Mouse (Mus musculus) kidney, adult 8-10 months (tissue): ENCODE data around the gene Ninj1.
A peak's percentile ranks its signal among the peaks of the same experiment; 100 is the strongest.

Source experiments
- DNase-seq, 2 experiments: peaks; one replicate each; pipeline ENCODE4 v3.0.0; 2022

The Ninj1 gene

DNA sequence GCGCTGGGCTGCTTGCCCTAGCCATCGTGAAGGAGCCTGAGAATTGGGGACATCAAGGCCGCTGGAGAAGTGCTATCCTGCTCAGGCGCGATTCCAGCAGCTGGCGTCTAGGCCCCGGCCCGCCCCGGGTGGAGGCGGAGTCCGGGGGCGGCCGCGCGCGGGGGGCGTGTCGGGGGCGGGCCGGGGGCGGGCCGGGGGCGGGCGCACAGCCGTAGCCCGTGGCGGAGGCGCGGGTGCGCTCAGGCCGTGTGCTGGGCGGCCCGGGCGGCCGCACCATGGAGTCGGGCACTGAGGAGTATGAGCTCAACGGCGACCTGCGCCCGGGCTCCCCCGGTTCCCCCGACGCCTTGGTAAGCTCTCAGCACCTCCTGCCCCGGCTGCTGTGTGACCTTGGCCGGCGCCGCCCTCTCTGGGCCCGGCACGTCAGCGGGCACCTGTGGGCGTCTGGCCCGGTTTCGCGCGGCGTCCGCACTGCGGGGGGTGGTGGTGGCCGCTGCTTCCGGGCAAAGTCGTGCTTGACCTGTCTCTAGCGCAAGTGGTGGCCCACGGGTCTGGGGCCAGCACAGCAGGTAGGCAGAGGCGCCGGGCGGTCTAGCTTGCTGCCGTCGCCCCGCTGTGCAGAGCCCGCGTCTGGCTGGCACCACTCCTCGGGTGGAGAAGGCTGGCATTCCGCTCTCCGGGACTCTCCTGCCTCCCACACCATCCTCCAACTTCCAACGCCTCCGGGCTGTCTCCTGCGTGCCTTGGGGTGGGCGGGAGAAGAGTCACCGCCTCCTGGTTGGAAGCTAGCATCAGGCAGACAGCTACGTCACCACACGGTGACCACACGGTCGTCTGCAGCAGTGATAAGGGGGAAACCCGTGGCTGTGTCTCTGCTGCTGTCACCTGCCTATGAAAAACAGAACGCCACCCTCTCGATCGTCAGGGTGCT is at the start of gene Ninj1:
TSS of gene Ninj1 (plus strand) at position 198 of the 931 bp plus-strand sequence.
- DNase-seq = peak; percentile 76 to 81

DNA sequence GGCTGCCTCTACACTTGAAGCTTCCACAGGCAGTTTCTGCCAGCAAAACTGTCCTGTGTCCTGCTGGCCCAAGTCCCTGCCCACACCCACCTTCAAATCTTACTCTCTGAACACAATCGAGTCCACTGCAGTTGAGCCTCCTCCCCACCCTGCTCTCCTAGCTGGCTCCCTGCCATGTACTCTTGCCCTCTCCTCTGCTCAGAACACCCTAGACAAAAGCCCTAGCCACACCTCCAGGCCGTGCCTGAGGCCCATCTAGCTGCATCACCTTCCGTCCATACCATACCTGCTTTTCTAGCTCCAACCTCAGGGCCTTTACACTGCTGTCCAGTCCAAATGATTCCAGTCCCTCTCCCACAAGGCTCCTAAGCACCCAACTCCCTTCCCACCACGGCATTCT is 46.7 kb upstream of the Ninj1 start:
- peak; percentile 53 to 57 for DNase-seq

DNA sequence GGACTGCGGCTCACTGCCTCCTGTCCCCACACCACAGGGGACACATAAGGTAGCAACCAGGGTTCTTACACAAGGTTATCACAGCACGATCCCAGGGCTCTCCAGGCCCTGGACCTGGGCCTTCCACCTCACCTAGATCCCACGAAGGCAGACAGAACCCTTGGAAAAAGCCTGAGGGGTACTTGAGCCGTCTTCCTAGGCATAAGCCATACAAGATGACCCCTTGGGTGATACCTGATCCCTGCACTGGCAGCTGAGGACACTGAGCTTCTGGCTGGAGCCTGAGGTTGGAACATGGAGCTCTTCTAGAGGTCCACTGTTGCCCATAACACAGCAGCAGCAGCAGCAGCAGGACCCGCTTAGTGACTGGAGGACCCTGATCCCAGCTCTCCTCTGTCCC is 44.9 kb upstream of the Ninj1 start:
- no peak for DNase-seq

DNA sequence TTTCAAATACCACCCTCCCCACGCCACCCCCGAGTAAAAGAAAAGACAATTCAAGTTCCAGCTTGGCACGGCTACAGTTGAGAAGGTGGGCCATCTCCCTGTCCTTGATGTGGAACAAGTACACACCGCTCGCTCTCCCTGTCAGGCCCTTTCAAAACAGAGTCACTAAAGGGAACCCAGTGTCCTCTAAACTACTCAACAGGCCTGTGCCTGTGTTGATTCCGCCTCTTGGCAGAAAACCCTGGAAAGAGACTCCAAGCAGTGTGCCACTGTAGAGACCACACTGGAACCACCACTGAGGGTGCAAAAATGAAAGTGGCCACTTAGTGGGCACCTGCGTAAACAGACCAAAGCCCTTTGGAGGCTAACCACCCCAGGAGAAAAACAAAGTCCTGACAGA is 44.0 kb upstream of the Ninj1 start:
- no peak for DNase-seq

GRCm38 (mm10) chr13:49144451-49144850 is 42.8 kb upstream of the Ninj1 start:
- no peak for DNase-seq

DNA sequence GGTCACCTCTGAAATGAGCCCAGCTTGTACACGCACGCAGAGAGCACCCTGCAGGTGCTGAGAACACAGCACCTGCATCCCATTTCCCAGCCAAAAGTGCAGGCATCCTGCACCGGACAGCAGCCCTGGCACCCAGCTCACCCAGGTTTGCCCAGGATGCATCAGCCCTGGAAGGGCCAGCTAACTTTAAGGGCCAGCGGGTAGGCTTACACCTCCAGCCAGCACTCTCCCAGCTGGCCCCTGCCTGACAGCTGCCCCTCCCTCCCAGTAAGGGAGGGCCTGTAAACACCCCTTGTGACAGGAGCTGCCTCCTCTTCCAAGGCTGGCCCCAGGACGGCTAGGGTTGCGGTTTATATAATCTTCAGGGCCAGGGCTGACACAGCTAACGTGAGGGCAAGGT is 41.9 kb upstream of the Ninj1 start:
- DNase-seq = no peak

DNA sequence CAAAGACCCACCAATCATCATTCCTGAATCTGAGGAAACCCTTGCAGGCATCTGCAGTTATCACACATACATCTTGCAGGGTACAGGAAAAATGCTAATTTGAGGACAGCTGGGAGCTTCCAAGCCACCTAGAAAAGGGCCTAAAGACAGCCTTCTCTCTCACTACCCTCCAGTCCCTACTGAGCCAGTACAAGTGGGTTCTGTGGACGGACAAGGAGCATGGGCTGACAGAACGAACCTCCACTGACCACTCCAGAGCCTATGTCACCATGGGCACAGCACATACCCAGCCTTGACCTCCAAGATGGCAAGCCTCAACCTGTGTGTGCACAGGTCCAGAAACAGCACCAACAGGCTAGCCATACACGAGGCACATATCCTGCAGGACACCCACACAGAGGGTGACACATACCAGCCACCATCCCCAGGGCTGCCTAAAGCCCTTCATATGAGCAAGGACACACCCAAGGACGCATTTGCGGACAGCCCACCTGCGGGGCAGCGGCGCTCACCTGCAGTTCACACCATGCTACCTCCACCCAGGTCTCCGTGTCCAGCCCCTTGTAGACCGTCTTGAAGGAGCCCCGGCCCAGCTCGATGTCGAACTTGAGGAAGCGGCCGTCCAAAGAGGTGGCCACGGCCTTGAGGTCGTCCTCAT is 41.1 kb upstream of the Ninj1 start:
- no peak for DNase-seq

DNA sequence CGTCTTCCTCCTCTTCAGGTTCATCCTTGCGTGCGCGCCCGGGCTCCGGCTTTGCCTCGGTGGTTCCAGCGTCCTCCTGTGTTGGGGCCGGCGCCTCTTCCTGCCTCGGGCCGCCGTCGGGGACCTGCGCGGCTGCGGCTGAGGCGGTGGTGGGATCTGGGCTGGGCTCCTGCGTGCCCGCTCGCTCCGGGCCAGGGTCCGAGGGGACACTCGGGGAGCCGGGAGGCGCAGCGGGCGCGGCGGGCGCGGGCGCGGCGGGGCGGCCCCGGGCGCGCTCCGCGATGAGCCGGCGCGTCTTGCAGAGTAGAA is 40.6 kb upstream of the Ninj1 start:
- DNase-seq = no peak

GRCm38 (mm10) chr13:49147007-49147857 is 40.1 kb upstream of the Ninj1 start:
- DNase-seq = peak in 1 of 2 experiments; percentile 17

DNA sequence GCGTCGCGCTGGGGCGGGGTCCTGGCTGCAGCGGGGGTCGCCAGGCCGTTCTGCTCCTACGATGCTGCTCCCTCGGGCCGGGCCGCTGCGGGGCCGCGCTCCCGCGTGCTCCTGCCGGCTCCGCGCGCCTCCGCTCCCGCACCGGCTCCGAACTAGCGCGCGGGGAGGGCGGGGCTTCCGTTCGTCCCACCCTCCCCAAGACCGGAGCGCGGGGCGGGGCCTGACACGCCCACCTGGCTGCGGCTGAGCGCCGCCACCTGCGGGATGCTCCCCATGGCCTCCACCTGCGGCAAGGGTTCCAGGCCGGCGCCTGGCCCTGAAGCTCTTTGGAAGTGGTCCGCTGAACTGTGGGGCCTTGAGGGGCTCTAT is 39.4 kb upstream of the Ninj1 start, which contains the start of gene Wnk2:
TSS of gene Wnk2 (minus strand) at position 157 of the 369 bp plus-strand sequence.
- DNase-seq = peak; percentile 51 to 65

DNA sequence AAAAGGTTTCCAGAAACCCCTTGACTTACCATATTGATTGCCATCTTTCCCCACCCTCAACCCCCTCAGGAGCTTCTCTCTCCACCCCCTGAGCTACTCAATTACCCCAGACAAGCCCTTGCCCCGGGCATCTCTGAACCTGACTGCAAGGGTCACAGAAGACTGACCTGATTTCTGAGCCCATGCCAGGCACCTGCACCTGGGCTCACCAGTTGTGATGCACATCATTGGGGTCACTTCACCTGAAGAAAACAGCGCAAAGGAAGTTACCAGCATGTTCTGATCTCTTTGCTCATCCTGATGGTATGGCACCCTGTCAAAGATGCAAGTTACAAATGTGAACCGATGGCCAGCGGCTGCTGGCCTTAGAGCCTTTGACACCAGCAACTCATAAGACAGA is 38.6 kb upstream of the Ninj1 start:
- no peak for DNase-seq

- DNase-seq = peak in 1 of 2 experiments; percentile 16
Observed at GRCm38 (mm10) chr13:49154028-49154427, 33.3 kb upstream of the Ninj1 start.

- peak; percentile 45 to 49 for DNase-seq
Observed at GRCm38 (mm10) chr13:49154621-49155020, 32.7 kb upstream of the Ninj1 start.

DNA sequence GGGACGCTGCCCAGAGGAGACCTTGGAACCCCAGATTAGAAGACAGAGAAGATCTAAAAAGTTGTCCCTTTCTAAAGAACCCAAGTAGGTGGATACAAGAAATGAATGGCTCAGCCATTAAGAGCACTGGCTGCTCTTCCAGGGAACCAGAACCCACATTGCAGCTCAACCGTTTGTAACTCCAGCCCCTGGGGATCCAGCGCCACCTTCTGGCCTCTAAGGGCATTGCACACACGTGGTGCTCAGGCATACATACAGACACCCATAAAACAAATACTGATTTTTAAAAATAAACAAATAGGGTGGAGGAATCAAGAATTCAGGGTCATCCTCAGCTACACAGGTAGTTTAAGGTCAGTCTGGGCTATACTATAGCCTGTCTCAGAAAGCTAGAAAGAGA is 30.6 kb upstream of the Ninj1 start:
- DNase-seq = no peak

- peak; percentile 40 to 43 for DNase-seq
Observed at GRCm38 (mm10) chr13:49158040-49158713, 29.1 kb upstream of the Ninj1 start.

DNA sequence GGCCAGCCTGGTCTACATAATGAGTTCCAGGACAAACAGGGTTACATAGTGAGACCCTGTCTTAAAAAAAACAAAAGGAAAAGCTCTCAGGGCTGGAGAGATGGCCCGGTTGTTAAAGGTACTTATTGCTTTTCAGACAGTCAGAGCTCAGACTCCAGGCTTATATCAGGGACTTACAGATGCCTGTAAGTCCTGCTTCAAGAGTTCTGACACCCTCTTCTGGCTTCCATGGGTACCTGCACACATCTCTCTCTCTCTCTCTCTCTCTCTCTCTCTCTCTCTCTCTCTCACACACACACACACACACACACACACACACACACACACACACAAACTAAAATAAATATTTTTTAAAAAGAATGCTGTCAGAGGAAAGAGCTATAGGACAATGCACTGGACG is 26.0 kb upstream of the Ninj1 start:
- DNase-seq = no peak

GRCm38 (mm10) chr13:49162722-49163121 is 24.6 kb upstream of the Ninj1 start:
- DNase-seq = no peak

DNA sequence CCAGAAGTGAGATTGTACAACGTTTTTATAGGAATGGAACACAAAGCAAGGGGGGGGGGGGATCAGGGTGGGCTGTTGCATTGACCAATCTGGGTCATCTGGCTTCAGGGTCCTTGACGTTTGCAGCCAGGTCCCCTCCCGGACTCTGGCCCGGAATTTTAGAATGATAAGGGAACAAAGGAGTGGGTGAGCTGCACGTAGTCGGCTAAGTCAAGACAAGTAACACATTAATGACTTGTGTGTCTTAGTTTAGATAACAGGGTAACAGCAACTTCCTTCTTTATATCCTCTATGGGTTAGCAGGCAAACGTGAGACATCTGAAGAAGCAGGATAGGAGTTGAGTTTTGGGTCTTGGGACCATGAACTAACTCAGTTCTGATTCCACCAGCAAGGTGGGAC is 23.6 kb upstream of the Ninj1 start:
- DNase-seq = no peak

GRCm38 (mm10) chr13:49167081-49167480 is 20.2 kb upstream of the Ninj1 start:
- no peak for DNase-seq

GRCm38 (mm10) chr13:49169448-49170207 is 17.7 kb upstream of the Ninj1 start:
- peak; percentile 93 to 98 for DNase-seq

- DNase-seq = no peak
Observed at GRCm38 (mm10) chr13:49170623-49171022, 16.7 kb upstream of the Ninj1 start.

DNA sequence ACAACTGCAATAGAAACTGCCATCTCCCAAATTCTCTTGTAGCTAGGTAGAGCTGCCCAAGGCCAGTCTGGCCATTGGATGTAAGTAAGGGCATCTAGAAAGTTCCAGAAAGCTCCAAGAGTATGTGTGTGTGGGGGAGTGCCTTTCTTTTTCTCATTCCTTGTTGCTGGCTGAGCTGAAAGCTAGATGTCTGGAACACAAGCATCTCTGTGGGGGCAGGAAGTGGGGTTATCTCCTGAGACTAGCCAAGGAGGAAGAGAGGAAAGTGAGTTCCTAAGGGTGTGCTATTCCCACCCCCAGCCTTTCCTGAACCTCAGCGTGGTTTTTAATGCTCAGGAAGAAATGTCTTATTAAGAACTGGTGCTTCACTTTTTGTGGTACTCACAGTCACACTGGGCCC is 15.6 kb upstream of the Ninj1 start:
- DNase-seq = no peak
